Mouse (Mus musculus): ENCODE measurements around the gene Vmn1r233. TPM values are rescaled to one million over a fixed set of nuclear protein-coding genes. Genes with fewer than 3 reads are reported as not detected.

The Vmn1r233 gene
- polyA plus RNA-seq, 1 experiment from 2014 or later, result not detected

DNA sequence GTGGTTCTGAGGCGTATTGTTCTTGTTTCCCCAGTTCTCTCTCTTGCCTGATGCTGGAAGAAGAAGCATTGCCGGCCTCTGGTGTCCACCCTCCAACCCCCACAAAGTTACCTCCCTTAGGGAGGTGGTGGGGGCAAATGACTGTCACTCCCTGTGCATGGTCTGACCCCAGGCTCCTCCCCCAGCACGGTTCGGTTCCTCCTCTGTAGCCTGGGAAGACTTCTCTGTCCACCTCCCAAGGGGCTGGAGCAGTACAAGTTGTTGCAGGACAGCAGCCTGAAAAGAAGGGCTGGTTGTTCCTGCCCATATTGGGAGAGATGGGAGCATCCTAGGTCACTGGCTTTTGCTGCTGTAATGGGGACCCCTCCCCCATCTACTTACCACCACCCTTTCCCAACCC is 30.8 kb downstream of the Vmn1r233 start:
- H3K27ac ChIP-seq (ENCODE audit: low read depth, low read length), result no peak overlapping the region
- no peaks in the 10 kb centered on the region for H3K27me3 ChIP-seq (replicated peaks; ENCODE audit: control insufficient read depth, insufficient read depth, low read length)
- ATAC-seq, result no peak
- H3K4me1 ChIP-seq (replicated peaks; ENCODE audit: control insufficient read depth, insufficient read depth, low read length), result no peaks in the 10 kb centered on the region
- TF ChIP-seq CTCF (IDR thresholded peaks at IDR 0.05; ENCODE audit: low read depth), result no peak
- 88% methylated on average over 4 of the region's 4 CpGs for WGBS
- H3K4me2 ChIP-seq (replicated peaks; ENCODE audit: low read depth), result no peak overlapping the region
- peaks cover 84% of the 10 kb centered on the region for H3K36me3 ChIP-seq (ENCODE audit: control insufficient read depth, insufficient read depth)
- no peak overlapping the region for H3K9ac ChIP-seq (ENCODE audit: low read depth, low read length)
- H3K9me3 ChIP-seq (ENCODE audit: control insufficient read depth), result no peaks in the 10 kb centered on the region
- H3K4me3 ChIP-seq (ENCODE audit: low read depth, low read length), result no peak overlapping the region

DNA sequence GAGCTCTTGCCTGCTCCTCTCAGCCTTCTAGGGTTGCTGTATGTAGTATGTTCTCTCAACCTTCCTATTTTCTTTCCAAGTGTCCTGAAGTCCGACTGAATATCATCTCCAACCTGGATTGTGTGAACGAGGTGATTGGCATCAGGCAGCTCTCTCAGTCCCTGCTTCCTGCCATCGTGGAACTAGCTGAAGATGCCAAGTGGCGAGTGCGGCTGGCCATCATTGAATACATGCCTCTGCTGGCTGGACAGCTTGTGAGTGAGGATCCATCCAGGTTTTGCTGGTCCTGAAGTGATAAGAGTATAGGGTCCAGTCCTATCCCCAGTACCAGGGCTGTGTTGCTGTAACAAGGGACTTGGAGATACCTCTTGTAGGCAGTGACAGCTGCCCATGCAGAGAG is 35.9 kb downstream of the Vmn1r233 start:
- H3K4me1 ChIP-seq (replicated peaks; ENCODE audit: control insufficient read depth, insufficient read depth, low read length), result no peaks in the 10 kb centered on the region
- H3K4me2 ChIP-seq (replicated peaks; ENCODE audit: low read depth), result no peak overlapping the region
- no peaks in the 10 kb centered on the region for H3K27me3 ChIP-seq (replicated peaks; ENCODE audit: control insufficient read depth, insufficient read depth, low read length)
- TF ChIP-seq CTCF (IDR thresholded peaks at IDR 0.05; ENCODE audit: low read depth), result no peak
- H3K27ac ChIP-seq (ENCODE audit: low read depth, low read length), result no peak overlapping the region
- ATAC-seq, result no peak
- 89% methylated on average over 5 of the region's 5 CpGs for WGBS
- H3K9me3 ChIP-seq (ENCODE audit: control insufficient read depth), result no peaks in the 10 kb centered on the region
- H3K36me3 ChIP-seq (ENCODE audit: control insufficient read depth, insufficient read depth), result peaks cover 97% of the 10 kb centered on the region
- H3K9ac ChIP-seq (ENCODE audit: low read depth, low read length), result no peak overlapping the region
- H3K4me3 ChIP-seq (ENCODE audit: low read depth, low read length), result no peak overlapping the region

DNA sequence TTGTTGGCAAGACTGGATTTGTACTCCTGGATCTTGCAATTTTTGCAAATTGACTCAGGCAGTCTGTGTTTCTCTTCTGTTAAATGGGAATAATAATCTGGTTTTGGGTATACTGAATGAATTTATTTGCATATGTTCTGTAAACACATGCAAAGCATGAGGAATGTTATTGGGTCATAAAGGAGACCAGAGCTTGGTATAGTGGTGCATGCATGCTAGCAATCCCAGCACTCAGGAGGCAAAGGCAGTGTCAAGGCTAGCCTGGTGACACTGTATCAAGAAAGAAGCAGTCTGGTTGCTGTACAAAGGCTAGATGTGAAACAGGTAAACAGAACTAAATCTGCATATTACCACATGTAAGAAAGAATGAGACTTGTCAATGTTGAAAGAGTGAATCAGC is 49.6 kb downstream of the Vmn1r233 start:
- Histone ChIP-seq H3K4me1 (replicated peaks; ENCODE audit: control insufficient read depth, insufficient read depth, low read length) (peaks cover 5% of the 10 kb centered on the region; the same call in 1 of the 2 replicates), H3K9ac (ENCODE audit: low read depth, low read length) (peak overlapping the region; percentile 80), H3K4me2 (replicated peaks; ENCODE audit: low read depth) (peak overlapping the region; percentile 79), H3K9me3 (ENCODE audit: control insufficient read depth) (no peaks in the 10 kb centered on the region), H3K27me3 (replicated peaks; ENCODE audit: control insufficient read depth, insufficient read depth, low read length) (no peaks in the 10 kb centered on the region), H3K4me3 (ENCODE audit: low read depth, low read length) (peak overlapping the region; percentile 91), H3K27ac (ENCODE audit: low read depth, low read length) (peak overlapping the region; percentile 95; the same call in 1 of the 2 replicates), H3K36me3 (ENCODE audit: control insufficient read depth, insufficient read depth) (0 out of 2 replicates have a peak, but pooled peaks cover 3% of the 10 kb centered on the region)
- TF ChIP-seq CTCF (IDR thresholded peaks at IDR 0.05; ENCODE audit: low read depth), result no peak
- no peak for ATAC-seq

DNA sequence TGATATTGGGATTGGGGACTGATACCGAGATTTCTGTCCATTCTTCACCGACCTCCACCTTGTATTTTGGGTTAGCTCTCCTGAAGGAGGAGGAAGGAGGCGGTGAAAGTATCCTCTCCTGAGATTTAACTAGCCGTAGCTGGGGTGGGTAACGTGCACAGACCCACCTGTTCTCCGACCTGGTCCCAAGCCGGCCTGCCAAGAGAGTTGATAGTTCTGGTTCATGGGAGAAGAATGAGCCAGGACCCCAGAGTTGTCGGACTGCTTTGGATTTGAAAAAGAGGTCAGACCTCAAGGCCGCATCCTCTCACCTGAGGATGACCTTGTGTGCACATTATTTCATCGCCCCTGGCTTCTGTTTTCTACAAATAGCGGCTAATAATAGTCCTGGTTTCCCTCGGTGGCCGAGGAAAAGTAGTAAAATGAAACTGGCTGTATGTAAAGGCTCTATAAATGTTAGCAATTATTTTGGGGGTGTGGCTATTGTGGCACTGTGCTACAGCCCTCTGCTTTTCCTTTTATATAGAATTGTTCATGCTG is 50.2 kb downstream of the Vmn1r233 start:
- 0% methylated on average over 13 of the region's 13 CpGs for WGBS

DNA sequence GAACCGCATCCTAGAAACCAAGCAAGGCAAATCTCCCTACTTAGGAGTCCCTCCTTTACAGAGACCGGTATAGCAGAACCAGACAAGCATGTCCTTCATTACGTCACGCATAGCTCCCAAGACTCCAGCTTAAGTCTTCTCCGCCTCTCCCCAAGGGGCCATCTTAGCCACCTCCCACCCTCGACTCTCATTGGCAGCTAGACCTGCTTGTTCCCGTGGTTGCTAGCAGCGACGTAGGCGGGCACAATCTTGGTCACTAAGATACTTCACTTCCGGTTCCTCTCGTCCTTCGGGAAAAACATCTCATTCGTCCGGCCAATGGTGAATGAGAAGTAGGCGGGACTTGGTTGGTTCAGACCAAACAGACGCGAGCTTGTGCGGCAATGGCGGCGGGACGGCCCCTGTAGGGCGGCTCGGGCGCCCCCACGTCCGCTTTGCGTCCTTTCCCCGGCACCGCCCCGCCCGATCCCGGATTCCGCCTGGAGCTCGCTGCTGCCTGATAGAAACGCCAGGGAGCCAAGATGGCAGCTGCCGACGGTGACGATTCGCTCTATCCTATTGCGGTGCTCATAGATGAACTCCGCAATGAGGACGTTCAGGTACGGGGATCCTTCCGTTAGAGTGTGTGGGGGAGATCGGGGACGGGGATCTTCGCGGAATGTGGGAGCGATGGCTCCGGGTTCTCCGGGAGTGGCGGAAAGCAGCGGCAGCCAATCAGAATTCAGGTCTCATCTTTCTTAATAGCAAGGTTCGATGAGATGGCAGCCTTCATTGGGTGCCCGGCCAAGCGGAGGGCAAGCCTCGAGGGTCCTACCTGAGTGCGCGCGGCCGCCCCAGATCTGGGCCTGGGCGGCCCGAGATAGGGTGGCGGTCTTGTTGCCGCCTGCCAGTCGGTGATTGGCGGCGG is 51.0 kb downstream of the Vmn1r233 start, which contains the start of gene Ppp2r1a:
Gene Ppp2r1a, plus strand, starts transcription at position 327 of the 907 bp plus-strand sequence.
- peak; percentile 99 for ATAC-seq
- TF ChIP-seq CTCF (IDR thresholded peaks at IDR 0.05; ENCODE audit: low read depth), result peak; percentile 18; the same call in 1 of the 2 replicates
- Histone ChIP-seq H3K36me3 (ENCODE audit: control insufficient read depth, insufficient read depth) (0 out of 2 replicates have a peak, but pooled peaks cover 3% of the 10 kb centered on the region), H3K9ac (ENCODE audit: low read depth, low read length) (peak within 1 kb of the TSS; percentile 80), H3K4me3 (ENCODE audit: low read depth, low read length) (peak within 1 kb of the TSS; percentile 91), H3K27me3 (replicated peaks; ENCODE audit: control insufficient read depth, insufficient read depth, low read length) (no peaks in the 10 kb centered on the region), H3K4me1 (replicated peaks; ENCODE audit: control insufficient read depth, insufficient read depth, low read length) (peaks cover 5% of the 10 kb centered on the region; the same call in 1 of the 2 replicates), H3K27ac (ENCODE audit: low read depth, low read length) (peak within 1 kb of the TSS; percentile 95), H3K4me2 (replicated peaks; ENCODE audit: low read depth) (peak within 1 kb of the TSS; percentile 79), H3K9me3 (ENCODE audit: control insufficient read depth) (no peaks in the 10 kb centered on the region)
- WGBS, result under 1% methylated on average over 69 of the region's 69 CpGs

More for the DNA sequence above, 50.2 kb downstream of the Vmn1r233 start:
- peaks cover 5% of the 10 kb centered on the region; the same call in 1 of the 2 replicates for H3K4me1 ChIP-seq (replicated peaks; ENCODE audit: control insufficient read depth, insufficient read depth, low read length)
- H3K36me3 ChIP-seq (ENCODE audit: control insufficient read depth, insufficient read depth), result 0 out of 2 replicates have a peak, but pooled peaks cover 3% of the 10 kb centered on the region
- no peak for TF ChIP-seq CTCF (IDR thresholded peaks at IDR 0.05; ENCODE audit: low read depth)
- H3K4me2 ChIP-seq (replicated peaks; ENCODE audit: low read depth), result peak overlapping the region; percentile 79
- H3K4me3 ChIP-seq (ENCODE audit: low read depth, low read length), result peak overlapping the region; percentile 91
- ATAC-seq, result no peak
- no peaks in the 10 kb centered on the region for H3K9me3 ChIP-seq (ENCODE audit: control insufficient read depth)
- H3K27me3 ChIP-seq (replicated peaks; ENCODE audit: control insufficient read depth, insufficient read depth, low read length), result no peaks in the 10 kb centered on the region
- peak overlapping the region; percentile 95 for H3K27ac ChIP-seq (ENCODE audit: low read depth, low read length)
- H3K9ac ChIP-seq (ENCODE audit: low read depth, low read length), result peak overlapping the region; percentile 80

DNA sequence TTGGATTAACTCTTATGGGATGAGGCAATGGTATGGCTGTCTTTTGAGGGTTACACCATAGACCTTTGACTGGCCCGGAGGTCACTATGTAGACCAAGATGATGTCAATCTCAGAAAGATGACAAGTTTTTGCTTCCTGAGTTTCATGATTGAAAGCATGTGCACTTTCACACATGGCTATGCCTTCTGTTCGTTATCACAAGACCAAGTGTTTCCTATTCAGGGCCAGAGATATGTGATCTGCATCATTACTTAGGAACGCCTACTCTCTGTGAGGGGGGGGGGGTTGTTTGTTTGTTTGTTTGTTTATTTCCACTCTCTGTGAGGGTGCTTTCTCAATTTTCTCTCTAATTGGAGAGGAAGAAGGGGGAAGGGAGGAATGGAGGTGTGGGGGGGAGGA is 52.0 kb downstream of the Vmn1r233 start:
- Histone ChIP-seq H3K4me1 (replicated peaks; ENCODE audit: control insufficient read depth, insufficient read depth, low read length) (peaks cover 5% of the 10 kb centered on the region; the same call in 1 of the 2 replicates), H3K9me3 (ENCODE audit: control insufficient read depth) (no peaks in the 10 kb centered on the region), H3K4me2 (replicated peaks; ENCODE audit: low read depth) (peak overlapping the region; percentile 79), H3K27me3 (replicated peaks; ENCODE audit: control insufficient read depth, insufficient read depth, low read length) (no peaks in the 10 kb centered on the region), H3K36me3 (ENCODE audit: control insufficient read depth, insufficient read depth) (no peaks in the 10 kb centered on the region), H3K27ac (ENCODE audit: low read depth, low read length) (peak overlapping the region; percentile 95), H3K9ac (ENCODE audit: low read depth, low read length) (peak overlapping the region; percentile 62; the same call in 1 of the 2 replicates), H3K4me3 (ENCODE audit: low read depth, low read length) (peak overlapping the region; percentile 91)
- no peak for TF ChIP-seq CTCF (IDR thresholded peaks at IDR 0.05; ENCODE audit: low read depth)
- no peak for ATAC-seq
- 42% methylated on average over 3 of the region's 3 CpGs for WGBS

Other genes starting within 250 kb of the Vmn1r233 start
- not detected in 2 replicates for gene Vmn1r228, start 210.3 kb downstream of the Vmn1r233 start, polyA plus RNA-seq (2015; fragmentation: Nextera tagmentation; extraction: Ambion mirVana)
- not detected in 2 replicates for gene Vmn1r229, start 184.9 kb downstream of the Vmn1r233 start, polyA plus RNA-seq (2015; fragmentation: Nextera tagmentation; extraction: Ambion mirVana)
- not detected in 2 replicates for gene Vmn1r230, start 156.0 kb downstream of the Vmn1r233 start, polyA plus RNA-seq (2015; fragmentation: Nextera tagmentation; extraction: Ambion mirVana)
- not detected in 2 replicates for gene Vmn1r231, start 91.4 kb downstream of the Vmn1r233 start, polyA plus RNA-seq (2015; fragmentation: Nextera tagmentation; extraction: Ambion mirVana)
- not detected in 2 replicates for gene Vmn1r232, start 76.8 kb downstream of the Vmn1r233 start, polyA plus RNA-seq (2015; fragmentation: Nextera tagmentation; extraction: Ambion mirVana)
- 172 and 178 TPM in 2 replicates for gene Ppp2r1a, start 51.2 kb downstream of the Vmn1r233 start, polyA plus RNA-seq (2015; fragmentation: Nextera tagmentation; extraction: Ambion mirVana)
- 5.8 and 7.9 TPM in 2 replicates for gene Zfp160, start 12.4 kb upstream of the Vmn1r233 start, polyA plus RNA-seq (2015; fragmentation: Nextera tagmentation; extraction: Ambion mirVana)
- not detected in 2 replicates for gene Vmn1r234, start 229.6 kb upstream of the Vmn1r233 start, polyA plus RNA-seq (2015; fragmentation: Nextera tagmentation; extraction: Ambion mirVana)